Mouse (Mus musculus) stomach, postnatal 0 days (tissue): ENCODE results near the gene Ghsr. TPM values are rescaled to one million over a fixed set of nuclear protein-coding genes. Genes with fewer than 3 reads are reported as not detected.

Experiments
- ATAC-seq: fragments of 200-750 bp; cut with Nextera tagmentation; 2 replicates; pipeline ENCODE4 v1.8.0; 2017; ENCODE audit not compliant: low FRiP score, low TSS enrichment
- DNase-seq: peaks from one replicate; pipeline ENCODE4 v3.0.0-alpha.2; 2016; ENCODE audit warnings: low spot score
- H3K27ac ChIP-seq: fragments of 300-500 bp; sonication (generic); replicated peaks from 2 replicates; pipeline ENCODE4 v1.5.1; 2014; ENCODE audit warnings: mild to moderate bottlenecking, control low read depth
- H3K27me3 ChIP-seq: fragments of 300-500 bp; sonication (generic); 2 replicates; pipeline ENCODE4 v1.6.1; 2014; ENCODE audit warnings: low read length; ENCODE audit not compliant: control insufficient read depth, insufficient read depth
- H3K36me3 ChIP-seq: fragments of 300-500 bp; sonication (generic); 2 replicates; pipeline ENCODE4 v1.6.1; 2014; ENCODE audit warnings: low read length, mixed read lengths; ENCODE audit not compliant: control insufficient read depth, insufficient read depth
- H3K4me1 ChIP-seq: fragments of 300-500 bp; sonication (generic); replicated peaks from 2 replicates; pipeline ENCODE4 v1.6.1; 2014; ENCODE audit warnings: antibody characterized with exemption; ENCODE audit not compliant: control insufficient read depth, insufficient read depth
- H3K4me2 ChIP-seq: fragments of 300-500 bp; sonication (generic); replicated peaks from 2 replicates; pipeline ENCODE4 v1.6.1; 2014; ENCODE audit warnings: low read depth, mild to moderate bottlenecking, control low read depth, moderate library complexity
- H3K4me3 ChIP-seq: fragments of 300-500 bp; sonication (generic); 2 replicates; pipeline ENCODE4 v1.5.1; 2014; ENCODE audit warnings: low read depth, low read length, control low read depth
- H3K9ac ChIP-seq: fragments of 300-500 bp; sonication (generic); 2 replicates; pipeline ENCODE4 v1.6.1; 2014; ENCODE audit warnings: mild to moderate bottlenecking, low read length, control low read depth, mixed read lengths
- H3K9me3 ChIP-seq: fragments of 300-500 bp; sonication (generic); 2 replicates; pipeline ENCODE4 v1.6.1; 2016; ENCODE audit warnings: low read length; ENCODE audit not compliant: control insufficient read depth
- CTCF ChIP-seq: IDR thresholded peaks from 2 replicates; pipeline ENCODE4 v1.5.1; 2016; ENCODE audit warnings: antibody characterized with exemption, low read depth, mild to moderate bottlenecking, moderate library complexity
- EP300 ChIP-seq: optimal IDR thresholded peaks from 2 replicates; pipeline ENCODE3; 2016; ENCODE audit warnings: antibody characterized with exemption
- WGBS: fragments of 180-500 bp; shearing (Covaris S2); extraction: QIAGEN DNeasy Blood & Tissue Kit; methylation state at CpG from one replicate; pipeline ENCODE4 v1.1.7; 2014; 5-methylcytosine and 5-hydroxymethylcytosine counted together
- polyA plus RNA-seq: library from polyadenylated mRNA; unstranded; fragments of >200 nt; fragmentation: Nextera tagmentation; extraction: Ambion mirVana; gene quantifications from 2 replicates; pipeline ENCODE4 v1.2.1, GENCODE M21; 2015

The Ghsr gene
- polyA plus RNA-seq, 1 experiment from 2014 or later, result not detected

- DNase-seq (no peak), ATAC-seq (no peak)
- no peak overlapping the region for H3K27ac ChIP-seq
- no peaks in the 10 kb centered on the region for H3K36me3 ChIP-seq
- no peaks in the 10 kb centered on the region for H3K9me3 ChIP-seq
- TF ChIP-seq EP300, result no peak
- TF ChIP-seq CTCF, result no peak
- no peak overlapping the region for H3K4me2 ChIP-seq
- WGBS, result 87% methylated on average over 2 of the region's 2 CpGs
- H3K27me3 ChIP-seq, result no peaks in the 10 kb centered on the region
- H3K4me1 ChIP-seq, result no peaks in the 10 kb centered on the region
- no peak overlapping the region for H3K9ac ChIP-seq
- no peak overlapping the region for H3K4me3 ChIP-seq
These were observed 40.1 kb downstream of the Ghsr start for GRCm38 (mm10) chr3:27411286-27411685.

GRCm38 (mm10) chr3:27413566-27413965 lies 42.4 kb downstream of the Ghsr start:
- Histone ChIP-seq H3K4me1 (no peaks in the 10 kb centered on the region), H3K4me3 (no peak overlapping the region), H3K9me3 (no peaks in the 10 kb centered on the region), H3K4me2 (no peak overlapping the region), H3K36me3 (no peaks in the 10 kb centered on the region), H3K27me3 (no peaks in the 10 kb centered on the region), H3K9ac (no peak overlapping the region), H3K27ac (no peak overlapping the region)
- no peak for DNase-seq
- 84% methylated on average over 3 of the region's 3 CpGs for WGBS
- no peak for TF ChIP-seq EP300
- TF ChIP-seq CTCF, result no peak
- ATAC-seq, result no peak

- WGBS, result 77% methylated on average over 10 of the region's 10 CpGs
- TF ChIP-seq CTCF (no peak), EP300 (no peak)
These were observed 45.6 kb downstream of the Ghsr start for GRCm38 (mm10) chr3:27416786-27417185.

GRCm38 (mm10) chr3:27418602-27419001 lies 47.5 kb downstream of the Ghsr start:
- Histone ChIP-seq H3K9ac (no peak overlapping the region), H3K27ac (no peak overlapping the region), H3K4me3 (no peak overlapping the region), H3K36me3 (peaks cover 9% of the 10 kb centered on the region), H3K27me3 (no peaks in the 10 kb centered on the region), H3K9me3 (no peaks in the 10 kb centered on the region), H3K4me1 (no peaks in the 10 kb centered on the region), H3K4me2 (no peak overlapping the region)
- 92% methylated on average over 8 of the region's 8 CpGs for WGBS
- DNase-seq (peak; percentile 6), ATAC-seq (no peak)
- TF ChIP-seq CTCF (no peak), EP300 (no peak)

More at GRCm38 (mm10) chr3:27416786-27417185, 45.6 kb downstream of the Ghsr start:
- no peaks in the 10 kb centered on the region for H3K9me3 ChIP-seq
- ATAC-seq (no peak), DNase-seq (no peak)
- H3K36me3 ChIP-seq, result peaks cover 9% of the 10 kb centered on the region
- no peak overlapping the region for H3K27ac ChIP-seq
- no peak overlapping the region for H3K4me2 ChIP-seq
- no peak overlapping the region for H3K4me3 ChIP-seq
- no peaks in the 10 kb centered on the region for H3K4me1 ChIP-seq
- H3K9ac ChIP-seq, result no peak overlapping the region
- no peaks in the 10 kb centered on the region for H3K27me3 ChIP-seq

- Histone ChIP-seq H3K4me3 (no peak overlapping the region), H3K4me1 (no peaks in the 10 kb centered on the region), H3K27me3 (no peaks in the 10 kb centered on the region), H3K4me2 (no peak overlapping the region), H3K9ac (no peak overlapping the region), H3K36me3 (peaks cover 18% of the 10 kb centered on the region), H3K9me3 (no peaks in the 10 kb centered on the region), H3K27ac (no peak overlapping the region)
- ATAC-seq (no peak), DNase-seq (peak; percentile 12)
- no peak for TF ChIP-seq CTCF
- TF ChIP-seq EP300, result no peak
- 86% methylated on average over 12 of the region's 12 CpGs for WGBS
These were observed 50.8 kb downstream of the Ghsr start for GRCm38 (mm10) chr3:27421980-27422379.

- ATAC-seq (no peak), DNase-seq (peak; percentile 4)
- 80% methylated on average over 6 of the region's 6 CpGs for WGBS
- no peak for TF ChIP-seq EP300
- TF ChIP-seq CTCF, result no peak
- H3K27ac ChIP-seq, result no peak overlapping the region
- no peak overlapping the region for H3K4me2 ChIP-seq
- H3K27me3 ChIP-seq, result no peaks in the 10 kb centered on the region
- H3K36me3 ChIP-seq, result peaks cover 21% of the 10 kb centered on the region
- no peaks in the 10 kb centered on the region for H3K9me3 ChIP-seq
- H3K9ac ChIP-seq, result no peak overlapping the region
- no peak overlapping the region for H3K4me3 ChIP-seq
- no peaks in the 10 kb centered on the region for H3K4me1 ChIP-seq
These were observed 51.4 kb downstream of the Ghsr start for GRCm38 (mm10) chr3:27422521-27422920.
